Mouse (Mus musculus) C2C12 (cell line): ENCODE measurements around the gene Lilrb4a. TPM values are rescaled to one million over a fixed set of nuclear protein-coding genes. Genes with fewer than 3 reads are reported as not detected.

ENCODE experiments used
- H3K27me3 ChIP-seq: one replicate; pipeline ENCODE4 v1.6.1; 2011; ENCODE audit not compliant: control insufficient read depth, insufficient read depth, insufficient read length
- H3K36me3 ChIP-seq: one replicate; pipeline ENCODE4 v1.6.1; 2011; ENCODE audit not compliant: control insufficient read depth, insufficient read depth
- H3K4me3 ChIP-seq: one replicate; pipeline ENCODE4 v1.5.1; 2011; ENCODE audit warnings: mild to moderate bottlenecking, control low read depth; ENCODE audit not compliant: poor library complexity, insufficient read depth, severe bottlenecking
- H3K79me2 ChIP-seq: one replicate; pipeline ENCODE4 v1.6.1; 2011; ENCODE audit not compliant: control insufficient read depth, insufficient read depth
- H3K79me3 ChIP-seq: one replicate; pipeline ENCODE4 v1.6.1; 2011; ENCODE audit warnings: low read depth, control low read depth
- H3ac ChIP-seq: one replicate; pipeline ENCODE3; 2011; ENCODE audit warnings: low read depth; ENCODE audit not compliant: control insufficient read depth, insufficient read length
- CEBPB ChIP-seq: IDR thresholded peaks from one replicate; pipeline ENCODE4 v1.6.1; 2011; ENCODE audit warnings: low read depth, mild to moderate bottlenecking, control low read depth, moderate library complexity
- CTCF ChIP-seq: IDR thresholded peaks from one replicate; pipeline ENCODE4 v1.5.1; 2011; ENCODE audit not compliant: control insufficient read depth, insufficient read depth, insufficient read length
- FOSL1 ChIP-seq: IDR thresholded peaks from one replicate; pipeline ENCODE4 v1.8.0; 2011; ENCODE audit warnings: mild to moderate bottlenecking, low read length; ENCODE audit not compliant: poor library complexity, insufficient read depth, severe bottlenecking
- MAX ChIP-seq: IDR thresholded peaks from one replicate; pipeline ENCODE4 v1.6.1; 2011; ENCODE audit warnings: mild to moderate bottlenecking, control low read depth
- MYOD1 ChIP-seq: IDR thresholded peaks from one replicate; pipeline ENCODE4 v1.6.1; 2011; ENCODE audit warnings: low read depth; ENCODE audit not compliant: control insufficient read depth, insufficient read length
- MYOG ChIP-seq: IDR thresholded peaks from one replicate; pipeline ENCODE4 v1.6.1; 2011; ENCODE audit not compliant: control insufficient read depth, insufficient read length; ENCODE audit errors: extremely low read depth
- USF1 ChIP-seq: IDR thresholded peaks from one replicate; pipeline ENCODE4 v1.6.1; 2011; ENCODE audit warnings: low read depth, mild to moderate bottlenecking, control low read depth, moderate library complexity
- polyA plus RNA-seq: library from polyadenylated mRNA; unstranded; fragments of >200 nt; fragmentation: generic; extraction: Trizol; gene quantifications from one replicate; pipeline ENCODE4 v1.2.1, GENCODE M21; 2012; ENCODE audit warnings: missing spikeins

The Lilrb4a gene
- polyA plus RNA-seq, 1 experiment: 0.06 TPM

DNA sequence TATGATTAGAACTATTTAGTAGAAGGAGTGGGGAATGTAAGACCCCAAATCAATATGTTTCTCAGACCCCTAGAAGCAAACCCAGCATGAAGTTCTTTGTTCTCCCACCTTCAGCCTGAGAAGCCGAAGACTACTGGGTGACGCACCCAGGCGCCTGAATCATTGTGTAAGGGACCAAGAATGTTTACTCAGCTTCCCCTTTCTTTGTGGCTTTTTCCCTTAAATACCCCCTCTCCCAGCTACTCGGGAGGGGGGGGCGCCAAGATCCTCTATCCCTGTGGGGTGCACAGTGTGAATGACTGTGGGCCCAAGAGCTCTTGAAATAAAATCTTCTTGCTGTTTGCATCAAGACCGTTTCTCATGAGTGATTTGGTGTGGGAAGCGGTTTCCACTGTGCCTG is 40.1 kb downstream of the Lilrb4a start:
- no peaks in the 10 kb centered on the region for H3K79me2 ChIP-seq
- no peak overlapping the region for H3K4me3 ChIP-seq
- TF ChIP-seq MYOG (no peak), FOSL1 (no peak), CTCF (no peak), CEBPB (no peak), MYOD1 (no peak), MAX (no peak), USF1 (no peak)
- no peaks in the 10 kb centered on the region for H3K27me3 ChIP-seq
- no peaks in the 10 kb centered on the region for H3K79me3 ChIP-seq
- no peaks in the 10 kb centered on the region for H3K36me3 ChIP-seq
- no peak overlapping the region for H3ac ChIP-seq

Other genes with a start within 250 kb of the Lilrb4a start
- not detected for gene Gm49339, start 10.3 kb upstream of the Lilrb4a start, polyA plus RNA-seq
- gene Lilr4b, start 10.3 kb upstream of the Lilrb4a start, polyA plus RNA-seq: not detected
- gene Fam162b, start 99.6 kb downstream of the Lilrb4a start, polyA plus RNA-seq: not detected
- not detected for gene Gprc6a, start 140.5 kb downstream of the Lilrb4a start, polyA plus RNA-seq
- not detected for gene Rfx6, start 186.8 kb downstream of the Lilrb4a start, polyA plus RNA-seq